Mouse (Mus musculus) inflammation-experienced regulatory T-cells, adult 16 weeks (primary cell): ENCODE measurements around the gene Pde6c. TPM values are rescaled to one million over a fixed set of nuclear protein-coding genes. Genes with fewer than 3 reads are reported as not detected.

Source experiments
- polyA plus RNA-seq: library from polyadenylated mRNA; unstranded; fragments of 100-300 nt; shearing (Covaris generic); gene quantifications from one replicate; pipeline ENCODE4 v1.2.1, GENCODE M21; 2017

The Pde6c gene
- 0.10 TPM for polyA plus RNA-seq

DNA sequence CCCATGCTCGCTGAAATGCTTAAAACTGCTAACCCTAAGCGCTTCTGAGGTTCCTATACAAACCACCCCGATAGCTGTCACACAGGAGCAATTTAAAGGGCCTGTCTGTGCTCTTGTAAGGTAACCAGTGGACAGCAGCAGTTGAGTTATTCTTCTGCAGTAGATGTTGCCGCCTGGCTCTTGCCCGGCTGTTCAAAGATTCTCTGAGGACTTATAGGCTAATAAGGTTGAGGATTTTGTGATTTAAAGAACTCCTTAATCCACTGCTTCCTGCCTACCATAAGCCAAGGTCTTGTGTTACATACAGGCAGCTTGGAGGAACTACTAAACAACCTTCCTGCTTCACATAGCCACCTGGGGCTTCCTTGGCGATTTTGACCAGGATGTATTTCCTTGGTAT lies at the start of gene Pde6c:
Pde6c (plus strand) TSS at position 301 of the 400 bp plus-strand sequence.

DNA sequence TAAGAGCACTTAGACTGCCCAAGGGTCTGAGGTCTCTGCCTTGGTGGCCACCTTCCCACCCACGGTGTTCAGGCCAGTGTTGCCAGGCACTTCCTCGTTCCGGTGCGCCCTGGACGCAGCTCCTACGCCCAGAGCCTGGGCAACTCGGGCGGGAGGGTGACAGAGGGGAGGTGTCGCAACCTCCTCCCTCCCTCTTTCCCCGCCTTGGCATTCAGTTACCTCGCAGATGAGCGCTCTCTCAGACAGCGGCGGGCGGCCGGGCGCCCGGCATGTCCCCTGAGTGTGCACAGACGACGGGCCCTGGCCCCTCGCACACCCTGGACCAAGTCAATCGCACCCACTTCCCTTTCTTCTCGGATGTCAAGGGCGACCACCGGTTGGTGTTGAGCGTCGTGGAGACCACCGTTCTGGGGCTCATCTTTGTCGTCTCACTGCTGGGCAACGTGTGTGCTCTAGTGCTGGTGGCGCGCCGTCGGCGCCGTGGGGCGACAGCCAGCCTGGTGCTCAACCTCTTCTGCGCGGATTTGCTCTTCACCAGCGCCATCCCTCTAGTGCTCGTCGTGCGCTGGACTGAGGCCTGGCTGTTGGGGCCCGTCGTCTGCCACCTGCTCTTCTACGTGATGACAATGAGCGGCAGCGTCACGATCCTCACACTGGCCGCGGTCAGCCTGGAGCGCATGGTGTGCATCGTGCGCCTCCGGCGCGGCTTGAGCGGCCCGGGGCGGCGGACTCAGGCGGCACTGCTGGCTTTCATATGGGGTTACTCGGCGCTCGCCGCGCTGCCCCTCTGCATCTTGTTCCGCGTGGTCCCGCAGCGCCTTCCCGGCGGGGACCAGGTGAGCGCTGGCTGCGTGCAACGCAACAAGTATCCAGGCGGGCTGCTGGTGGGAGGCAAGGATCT lies 35.5 kb upstream of the Pde6c start, which contains the start of gene Ffar4:
Ffar4 (plus strand) TSS at position 214 of the 901 bp plus-strand sequence.

DNA sequence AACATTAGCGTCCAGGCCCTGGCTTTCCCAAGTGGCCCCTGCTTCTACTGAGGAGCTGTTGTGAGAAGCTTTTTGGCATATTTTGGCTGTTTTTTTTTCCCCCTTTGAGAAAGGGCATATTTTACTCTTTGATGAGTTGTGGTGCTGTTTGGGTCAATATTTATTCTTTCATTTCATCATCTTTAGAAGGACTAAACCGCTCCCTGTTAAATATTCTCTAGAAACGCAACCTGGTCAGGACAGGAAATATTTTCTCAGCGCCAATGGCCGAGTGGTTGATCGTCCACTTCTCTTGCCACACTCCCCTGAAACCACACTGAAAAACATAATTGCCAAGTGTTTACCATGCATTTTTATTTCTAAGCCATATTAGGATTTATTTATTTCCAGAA lies 7.4 kb upstream of the Pde6c start, which contains the start of gene Rbp4:
Rbp4 (minus strand) TSS at position 63 of the 392 bp plus-strand sequence.

DNA sequence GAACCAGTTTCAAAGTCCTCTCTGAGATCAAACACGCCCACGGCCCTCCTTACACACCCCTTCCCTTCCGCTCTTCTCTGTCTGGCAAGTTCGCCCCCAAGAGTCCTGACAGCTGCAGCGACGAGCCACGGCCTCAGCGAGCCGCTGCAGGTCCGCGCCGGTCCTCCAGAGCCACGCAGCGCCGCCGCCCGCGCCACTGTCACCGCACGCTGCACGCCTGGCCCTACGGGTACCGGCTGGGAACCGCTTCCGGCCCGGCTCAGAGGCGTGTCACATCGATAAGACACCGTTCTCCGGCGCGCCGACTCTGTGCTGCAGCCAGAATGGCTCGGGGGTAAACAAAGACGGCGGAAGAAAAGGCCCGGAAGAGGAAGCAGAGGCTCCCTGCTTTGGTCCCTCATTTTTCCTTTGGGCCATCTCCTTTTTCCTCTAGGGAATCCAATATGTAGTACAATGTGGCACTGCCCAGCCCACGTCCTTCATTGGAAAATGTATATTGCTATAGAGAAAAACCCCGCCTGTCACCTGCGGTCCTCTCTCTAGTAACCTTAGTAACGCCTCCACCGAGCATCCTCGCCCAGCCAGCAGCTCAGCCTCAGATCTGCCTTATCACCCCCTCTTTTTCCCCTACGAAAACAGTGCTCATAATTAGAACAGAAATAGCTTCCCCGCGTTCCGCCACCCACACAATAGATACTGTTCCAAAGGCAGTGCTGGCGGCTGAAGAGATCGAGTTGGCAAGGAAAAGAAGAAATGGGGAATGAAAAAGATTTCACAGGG lies 91.5 kb downstream of the Pde6c start, which contains the start of gene Fra10ac1:
Fra10ac1 (minus strand) TSS at position 252 of the 780 bp plus-strand sequence.

Other genes with a start within 250 kb of the Pde6c start
- gene Myof, start 89.2 kb upstream of the Pde6c start, polyA plus RNA-seq = 0.56 TPM
- gene Cep55, start 77.8 kb upstream of the Pde6c start, polyA plus RNA-seq = 5.8 TPM
- gene Ffar4, start 35.7 kb upstream of the Pde6c start, polyA plus RNA-seq = not detected
- not detected for gene Rbp4, start 7.5 kb upstream of the Pde6c start, polyA plus RNA-seq
- gene Fra10ac1, start 91.4 kb downstream of the Pde6c start, polyA plus RNA-seq = 24.1 TPM
- 0.13 TPM for gene Lgi1, start 131.8 kb downstream of the Pde6c start, polyA plus RNA-seq